Mouse (Mus musculus) forebrain, embryonic 12.5 days (tissue): Measurements from ENCODE around the gene Ccl20. TPM values are rescaled to one million over a fixed set of nuclear protein-coding genes. Genes with fewer than 3 reads are reported as not detected.

Source experiments
- ATAC-seq: fragments of 200-750 bp; cut with Nextera tagmentation; 2 replicates; pipeline ENCODE4 v1.8.0; 2017; ENCODE audit warnings: moderate TSS enrichment; ENCODE audit not compliant: low FRiP score
- H3K27ac ChIP-seq: fragments of 300-500 bp; sonication (generic); 2 replicates; pipeline ENCODE4 v1.5.1; 2016; ENCODE audit warnings: mild to moderate bottlenecking
- H3K27me3 ChIP-seq: fragments of 300-500 bp; sonication (generic); 2 replicates; pipeline ENCODE4 v1.6.1; 2016; ENCODE audit warnings: mild to moderate bottlenecking
- H3K36me3 ChIP-seq: fragments of 300-500 bp; sonication (generic); replicated peaks from 2 replicates; pipeline ENCODE4 v1.6.1; 2016; ENCODE audit warnings: mild to moderate bottlenecking
- H3K4me1 ChIP-seq: fragments of 300-500 bp; sonication (generic); 2 replicates; pipeline ENCODE4 v1.6.1; 2016
- H3K4me2 ChIP-seq: fragments of 300-500 bp; sonication (generic); 2 replicates; pipeline ENCODE4 v1.6.1; 2016; ENCODE audit warnings: mild to moderate bottlenecking, moderate library complexity
- H3K4me3 ChIP-seq: fragments of 300-500 bp; sonication (generic); replicated peaks from 2 replicates; pipeline ENCODE4 v1.5.1; 2016; ENCODE audit warnings: mild to moderate bottlenecking
- H3K9ac ChIP-seq: fragments of 300-500 bp; sonication (generic); 2 replicates; pipeline ENCODE4 v1.6.1; 2016; ENCODE audit warnings: mild to moderate bottlenecking
- H3K9me3 ChIP-seq: fragments of 300-500 bp; sonication (generic); 2 replicates; pipeline ENCODE4 v1.6.1; 2016
- WGBS: fragments of 180-500 bp; shearing (Covaris S2); methylation state at CpG from one replicate; pipeline ENCODE4 v1.1.7; 2016; 5-methylcytosine and 5-hydroxymethylcytosine counted together
- polyA plus RNA-seq: library from polyadenylated mRNA; unstranded; fragments of >200 nt; fragmentation: Nextera tagmentation; extraction: Ambion mirVana; gene quantifications from 2 replicates; pipeline ENCODE4 v1.2.1, GENCODE M21; 2016

Ccl20 gene
- not detected in 2 replicates for polyA plus RNA-seq

DNA sequence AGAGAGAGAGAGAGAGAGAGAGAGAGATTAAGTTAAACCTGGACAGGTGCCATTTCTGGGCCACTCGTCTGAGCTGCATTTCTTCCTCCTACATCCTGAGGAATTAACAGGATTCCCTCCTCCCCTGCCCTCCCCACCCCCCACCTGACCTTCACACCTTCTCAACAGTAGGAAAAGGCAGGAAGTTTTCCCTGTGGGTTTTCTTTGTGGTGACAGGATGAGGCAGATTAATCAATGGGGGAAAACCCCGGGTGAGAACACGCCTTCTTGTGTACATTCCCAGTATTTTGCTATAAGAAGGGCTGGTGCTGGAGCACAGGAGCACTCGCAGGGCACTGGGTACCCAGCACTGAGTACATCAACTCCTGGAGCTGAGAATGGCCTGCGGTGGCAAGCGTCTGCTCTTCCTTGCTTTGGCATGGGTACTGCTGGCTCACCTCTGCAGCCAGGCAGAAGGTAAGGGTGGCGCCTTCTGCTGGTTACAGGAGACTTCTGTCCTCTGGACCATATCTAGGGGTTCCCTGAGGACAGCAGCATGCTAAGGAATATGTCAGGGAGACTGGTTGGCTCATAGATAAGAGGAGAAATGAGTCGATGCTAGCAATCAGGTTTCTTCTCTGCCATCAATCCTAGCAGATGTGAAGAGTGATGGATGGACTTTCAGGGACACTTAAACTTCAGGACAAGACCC is at the start of gene Ccl20:
Gene Ccl20, plus strand, starts transcription at position 320 of the 691 bp plus-strand sequence.
- Histone ChIP-seq H3K9me3 (no peaks in the 10 kb centered on the region), H3K4me2 (no peak within 1 kb of the TSS), H3K4me1 (no peaks in the 10 kb centered on the region), H3K27ac (no peak within 1 kb of the TSS), H3K36me3 (no peaks in the 10 kb centered on the region), H3K4me3 (no peak within 1 kb of the TSS), H3K9ac (no peak within 1 kb of the TSS), H3K27me3 (no peaks in the 10 kb centered on the region)
- ATAC-seq: no peak
- WGBS: 55% methylated on average over 8 of the region's 8 CpGs

DNA sequence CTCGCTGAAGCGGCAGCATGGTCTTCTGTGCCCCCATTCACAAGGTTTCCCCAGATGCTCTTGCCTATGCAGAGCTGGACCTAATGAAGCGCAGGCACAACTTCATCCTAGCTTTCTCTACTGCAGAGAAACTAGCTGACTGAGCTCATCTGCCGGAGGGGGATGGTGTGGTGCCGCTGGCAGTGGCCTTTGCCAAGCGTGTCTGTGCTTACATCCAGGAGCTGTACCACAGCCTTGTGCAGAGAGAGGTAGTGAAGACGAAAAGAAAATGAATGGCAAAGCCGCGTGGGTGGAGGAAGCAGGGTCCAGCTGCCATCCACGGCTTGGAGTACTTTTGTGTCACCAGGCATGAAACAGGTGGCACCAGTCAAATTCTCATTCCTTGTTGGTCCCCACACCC is 49.4 kb upstream of the Ccl20 start:
- Histone ChIP-seq H3K4me1 (no peaks in the 10 kb centered on the region), H3K9ac (no peak overlapping the region), H3K27me3 (no peaks in the 10 kb centered on the region), H3K27ac (no peak overlapping the region), H3K4me3 (no peak overlapping the region), H3K9me3 (no peaks in the 10 kb centered on the region), H3K36me3 (no peaks in the 10 kb centered on the region), H3K4me2 (no peak overlapping the region)
- no peak for ATAC-seq
- WGBS: 90% methylated on average over 10 of the region's 10 CpGs

DNA sequence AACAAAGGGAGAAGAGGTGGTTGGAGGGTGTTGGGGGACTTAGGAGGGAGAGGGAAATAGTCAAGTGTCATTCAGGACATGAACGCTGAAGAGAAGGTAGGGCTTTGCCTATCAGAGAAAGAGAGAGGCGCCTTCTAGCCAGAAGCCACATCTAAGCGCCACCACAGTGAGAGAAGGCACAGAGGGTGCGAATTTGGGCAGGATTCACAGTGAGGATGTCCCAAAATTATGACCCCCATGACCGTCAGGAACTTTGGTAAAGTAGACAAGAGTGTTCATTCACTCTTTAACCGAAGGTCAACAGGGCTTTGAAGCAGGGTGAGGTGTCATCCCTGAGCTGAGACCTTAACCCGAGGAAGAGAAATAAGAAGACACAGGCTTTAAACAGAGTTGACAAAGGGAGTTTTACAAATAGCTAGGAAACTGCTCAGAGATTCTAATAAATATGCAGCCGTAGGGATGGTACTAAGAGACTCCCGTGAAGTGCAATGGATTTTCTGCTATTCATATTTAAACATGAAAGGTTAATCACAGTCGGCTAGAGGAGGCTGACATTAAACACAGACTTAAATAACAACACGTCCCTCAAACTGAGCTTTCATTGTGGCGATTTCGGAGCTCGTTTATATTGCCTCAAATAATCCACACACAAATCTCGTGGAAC is 40.9 kb upstream of the Ccl20 start:
- Histone ChIP-seq H3K4me3 (peak overlapping the region; percentile 22), H3K4me1 (peaks cover 4% of the 10 kb centered on the region), H3K9me3 (no peaks in the 10 kb centered on the region), H3K27ac (no peak overlapping the region), H3K27me3 (no peaks in the 10 kb centered on the region), H3K36me3 (no peaks in the 10 kb centered on the region), H3K9ac (no peak overlapping the region), H3K4me2 (peak overlapping the region; percentile 42)
- ATAC-seq: peak; percentile 17; the same call in 1 of the 2 replicates
- WGBS: 36% methylated on average over 15 of the region's 15 CpGs

DNA sequence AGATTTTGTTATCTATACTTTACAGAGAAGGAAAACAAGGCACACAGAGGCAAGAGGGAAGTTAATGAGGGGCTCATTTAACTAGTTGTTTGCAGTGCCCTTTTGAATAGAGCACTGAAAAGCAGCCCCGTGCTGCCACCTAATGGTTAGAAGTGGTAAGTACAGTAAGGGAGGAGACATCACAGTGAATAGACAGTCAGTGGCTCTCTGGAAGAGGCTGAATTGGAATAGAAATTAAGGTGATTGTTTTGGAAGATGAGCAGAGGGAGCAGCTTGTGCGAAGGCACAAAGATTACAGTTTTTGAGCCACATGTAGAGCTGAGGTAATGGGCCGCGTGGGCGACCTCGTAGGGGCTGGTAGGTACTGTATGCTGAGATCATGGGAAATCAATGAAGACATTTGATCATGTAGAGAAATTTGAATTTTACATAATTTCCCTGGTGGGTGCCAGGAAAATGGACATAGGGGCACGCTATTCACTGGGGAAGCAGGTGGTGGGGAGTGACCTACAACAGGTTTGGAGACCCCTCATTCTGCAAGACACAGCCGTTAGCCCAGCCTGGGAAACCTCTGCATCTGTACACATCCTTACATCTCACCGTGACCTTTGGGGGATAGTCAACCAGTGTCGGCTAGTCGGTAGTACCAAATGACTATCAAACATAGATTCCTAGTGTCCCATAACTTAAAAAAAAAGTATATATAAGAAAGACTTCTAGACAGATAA is 40.2 kb upstream of the Ccl20 start:
- no peak overlapping the region for H3K27ac ChIP-seq
- WGBS: 52% methylated on average over 11 of the region's 11 CpGs
- peaks cover 4% of the 10 kb centered on the region for H3K4me1 ChIP-seq
- no peaks in the 10 kb centered on the region for H3K9me3 ChIP-seq
- H3K4me3 ChIP-seq: peak overlapping the region; percentile 22
- H3K9ac ChIP-seq: no peak overlapping the region
- H3K36me3 ChIP-seq: no peaks in the 10 kb centered on the region
- ATAC-seq: peak; percentile 87
- H3K4me2 ChIP-seq: peak overlapping the region; percentile 42
- no peaks in the 10 kb centered on the region for H3K27me3 ChIP-seq

DNA sequence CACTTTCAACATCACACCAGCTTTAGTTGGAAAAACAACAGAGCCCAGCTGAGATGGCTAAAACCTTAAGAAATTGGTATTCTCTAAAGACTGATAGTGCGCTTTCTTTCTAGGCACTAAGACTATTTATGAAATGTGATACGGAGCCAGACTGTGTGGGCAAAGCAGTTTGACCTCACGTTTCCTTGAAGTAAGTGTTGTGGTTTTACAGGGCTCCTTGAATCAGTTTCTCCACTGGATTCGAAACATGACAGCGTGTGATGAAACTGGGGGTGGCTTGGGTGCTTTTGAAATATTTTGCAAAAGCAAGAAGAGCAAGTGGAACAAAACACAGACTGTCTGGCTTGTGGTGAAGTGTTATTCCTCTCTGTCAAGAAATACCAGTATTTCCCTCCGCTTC is 39.5 kb upstream of the Ccl20 start:
- no peak for ATAC-seq
- 88% methylated on average over 6 of the region's 6 CpGs for WGBS
- H3K27ac ChIP-seq: no peak overlapping the region
- H3K27me3 ChIP-seq: no peaks in the 10 kb centered on the region
- H3K9me3 ChIP-seq: no peaks in the 10 kb centered on the region
- no peak overlapping the region for H3K4me3 ChIP-seq
- no peak overlapping the region for H3K9ac ChIP-seq
- H3K4me1 ChIP-seq: peaks cover 4% of the 10 kb centered on the region
- no peaks in the 10 kb centered on the region for H3K36me3 ChIP-seq
- H3K4me2 ChIP-seq: no peak overlapping the region

DNA sequence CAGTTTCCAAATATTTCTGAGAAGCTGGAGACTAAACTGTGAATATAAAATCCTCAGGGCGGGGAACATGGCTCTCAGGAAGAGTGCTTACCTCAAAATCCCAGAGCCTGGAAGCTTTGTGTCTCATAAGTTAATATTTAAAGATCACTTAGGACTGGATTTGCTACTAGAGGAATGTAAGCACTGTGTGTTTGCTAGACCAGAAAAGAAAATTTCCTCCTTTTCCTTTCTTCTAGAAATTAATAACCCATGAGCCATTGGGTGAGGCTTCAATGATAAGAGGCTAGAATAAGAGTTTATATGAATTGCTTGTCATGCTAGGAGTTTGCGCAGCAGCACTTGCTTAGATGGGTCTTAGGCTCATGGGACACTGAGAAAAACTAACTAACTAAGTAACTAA is 31.8 kb upstream of the Ccl20 start:
- ATAC-seq: no peak
- no peak overlapping the region for H3K9ac ChIP-seq
- no peaks in the 10 kb centered on the region for H3K9me3 ChIP-seq
- no peaks in the 10 kb centered on the region for H3K27me3 ChIP-seq
- H3K4me2 ChIP-seq: no peak overlapping the region
- 92% methylated on average over 2 of the region's 2 CpGs for WGBS
- no peak overlapping the region for H3K27ac ChIP-seq
- no peaks in the 10 kb centered on the region for H3K36me3 ChIP-seq
- H3K4me1 ChIP-seq: no peaks in the 10 kb centered on the region
- no peak overlapping the region for H3K4me3 ChIP-seq

DNA sequence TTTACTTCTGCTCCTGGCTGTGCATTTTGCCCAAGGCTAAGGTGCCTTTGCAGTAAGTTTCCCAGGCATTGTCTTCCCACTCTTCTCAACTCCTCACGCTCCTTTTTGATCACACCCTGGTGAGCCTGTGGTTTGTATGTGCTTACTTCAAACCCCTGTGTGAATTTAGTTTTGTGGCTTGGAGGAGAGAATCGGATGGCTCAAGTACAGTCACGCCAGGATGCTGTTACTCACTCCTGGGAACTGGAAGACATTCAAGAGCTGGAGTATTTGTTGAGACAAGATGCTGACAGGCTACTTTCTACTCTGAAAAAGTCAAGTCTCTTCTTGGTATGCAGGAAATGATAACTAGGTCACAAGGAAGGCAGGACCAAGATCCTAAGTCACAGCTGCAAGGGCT is 25.3 kb upstream of the Ccl20 start:
- 76% methylated on average over 3 of the region's 3 CpGs for WGBS

DNA sequence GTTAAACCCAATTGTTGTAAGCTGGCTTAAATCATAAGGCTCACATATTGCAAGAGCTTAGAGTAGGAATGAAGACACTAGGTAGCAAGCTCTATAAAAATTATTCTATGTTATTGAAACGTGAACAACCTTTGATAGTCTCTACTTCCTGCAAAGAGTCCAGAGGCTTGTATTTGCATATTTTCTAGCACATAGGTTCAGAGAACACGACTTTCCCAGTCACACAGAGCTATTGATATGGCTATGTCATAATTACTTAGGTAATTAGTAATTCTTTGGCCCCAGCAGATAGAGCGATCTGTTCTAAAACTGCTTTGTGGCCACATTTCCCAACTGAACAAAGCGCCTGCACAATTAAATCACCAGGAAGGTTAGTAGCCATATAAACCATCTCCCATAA is 19.6 kb upstream of the Ccl20 start:
- Histone ChIP-seq H3K27me3 (no peaks in the 10 kb centered on the region), H3K4me1 (no peaks in the 10 kb centered on the region; the same call in 1 of the 2 replicates), H3K27ac (no peak overlapping the region), H3K36me3 (no peaks in the 10 kb centered on the region), H3K4me3 (no peak overlapping the region), H3K9ac (no peak overlapping the region), H3K4me2 (no peak overlapping the region), H3K9me3 (no peaks in the 10 kb centered on the region)
- 77% methylated on average over 4 of the region's 4 CpGs for WGBS
- no peak for ATAC-seq

More for the DNA sequence above, 25.3 kb upstream of the Ccl20 start:
- no peak overlapping the region for H3K4me2 ChIP-seq
- no peak overlapping the region for H3K9ac ChIP-seq
- H3K27me3 ChIP-seq: no peaks in the 10 kb centered on the region
- H3K27ac ChIP-seq: no peak overlapping the region
- no peaks in the 10 kb centered on the region for H3K4me1 ChIP-seq
- no peak for ATAC-seq
- H3K4me3 ChIP-seq: no peak overlapping the region
- no peaks in the 10 kb centered on the region for H3K9me3 ChIP-seq
- H3K36me3 ChIP-seq: no peaks in the 10 kb centered on the region

DNA sequence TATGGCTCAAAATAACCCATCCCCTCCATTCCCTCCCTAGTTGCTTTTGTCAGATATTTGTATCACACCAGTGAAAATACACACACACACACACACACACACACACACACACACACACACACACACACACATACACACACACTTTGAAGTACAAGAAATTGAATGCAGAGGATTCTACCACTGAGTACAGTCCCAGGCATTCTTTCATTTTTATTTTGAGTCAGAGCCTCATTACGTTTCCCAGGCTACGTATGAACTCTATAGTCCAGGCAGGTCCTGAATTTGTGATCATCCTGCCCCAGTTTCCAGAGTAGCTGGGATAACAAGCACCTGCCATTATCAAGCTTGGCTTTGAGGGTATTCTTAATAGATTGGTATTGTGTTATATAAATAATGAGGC is 17.4 kb upstream of the Ccl20 start:
- H3K36me3 ChIP-seq: no peaks in the 10 kb centered on the region
- no peak overlapping the region for H3K4me2 ChIP-seq
- no peak overlapping the region for H3K4me3 ChIP-seq
- no peaks in the 10 kb centered on the region; the same call in 1 of the 2 replicates for H3K4me1 ChIP-seq
- no peaks in the 10 kb centered on the region for H3K9me3 ChIP-seq
- no peak overlapping the region for H3K27ac ChIP-seq
- ATAC-seq: no peak
- no peak overlapping the region for H3K9ac ChIP-seq
- no peaks in the 10 kb centered on the region for H3K27me3 ChIP-seq
- WGBS: 62% methylated on average over 2 of the region's 2 CpGs

DNA sequence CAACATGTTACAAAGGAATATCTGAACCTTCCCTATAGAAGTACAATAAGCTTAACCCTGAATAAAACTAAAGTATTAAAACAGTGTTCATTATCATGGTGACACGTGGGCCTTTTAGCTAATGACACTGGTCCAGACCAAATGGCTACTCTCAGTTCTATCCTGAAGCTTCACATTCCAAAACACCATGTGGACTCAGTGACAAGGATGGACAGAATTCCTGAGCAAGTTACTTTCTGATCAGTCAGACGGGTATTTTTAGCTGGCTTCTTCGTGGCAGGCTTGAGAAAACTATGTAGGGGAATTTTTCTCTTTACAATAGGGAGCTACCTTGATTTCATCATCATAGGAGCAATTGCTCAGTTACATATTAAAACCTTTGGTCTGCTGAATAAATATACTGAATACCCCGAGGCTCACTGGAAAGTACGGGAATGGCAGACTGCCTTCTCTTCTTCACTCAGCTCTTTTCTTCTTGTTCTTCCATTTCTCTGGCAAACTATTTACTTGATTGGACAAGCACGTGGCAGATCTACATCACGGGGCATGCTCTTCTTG is 16.9 kb upstream of the Ccl20 start:
- H3K27ac ChIP-seq: no peak overlapping the region
- no peaks in the 10 kb centered on the region for H3K9me3 ChIP-seq
- H3K36me3 ChIP-seq: no peaks in the 10 kb centered on the region
- H3K4me2 ChIP-seq: no peak overlapping the region
- H3K9ac ChIP-seq: no peak overlapping the region
- no peaks in the 10 kb centered on the region for H3K27me3 ChIP-seq
- H3K4me3 ChIP-seq: no peak overlapping the region
- WGBS: 75% methylated on average over 7 of the region's 7 CpGs
- no peaks in the 10 kb centered on the region; the same call in 1 of the 2 replicates for H3K4me1 ChIP-seq
- ATAC-seq: no peak

DNA sequence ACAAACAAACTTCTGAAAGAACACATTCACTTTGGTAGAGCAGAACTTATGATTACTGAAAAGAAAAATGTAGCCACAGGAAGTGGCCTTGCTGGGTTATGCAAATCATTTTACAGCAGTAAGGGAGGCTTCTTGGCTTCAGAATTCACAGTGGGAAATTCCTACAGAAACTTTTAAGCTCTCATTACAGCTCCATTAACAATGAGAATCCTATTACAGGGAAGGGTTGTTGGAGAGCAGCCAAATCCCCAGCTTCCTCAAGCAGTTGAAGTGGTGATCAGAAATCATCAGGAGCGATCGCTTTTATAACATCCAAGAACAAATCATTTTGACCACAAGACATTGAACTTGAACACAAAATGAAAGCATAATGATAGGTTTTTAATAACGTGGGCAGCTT is 14.7 kb upstream of the Ccl20 start:
- H3K9me3 ChIP-seq: no peaks in the 10 kb centered on the region
- ATAC-seq: peak; percentile 39; the same call in 1 of the 2 replicates
- 31% methylated on average over 3 of the region's 3 CpGs for WGBS

DNA sequence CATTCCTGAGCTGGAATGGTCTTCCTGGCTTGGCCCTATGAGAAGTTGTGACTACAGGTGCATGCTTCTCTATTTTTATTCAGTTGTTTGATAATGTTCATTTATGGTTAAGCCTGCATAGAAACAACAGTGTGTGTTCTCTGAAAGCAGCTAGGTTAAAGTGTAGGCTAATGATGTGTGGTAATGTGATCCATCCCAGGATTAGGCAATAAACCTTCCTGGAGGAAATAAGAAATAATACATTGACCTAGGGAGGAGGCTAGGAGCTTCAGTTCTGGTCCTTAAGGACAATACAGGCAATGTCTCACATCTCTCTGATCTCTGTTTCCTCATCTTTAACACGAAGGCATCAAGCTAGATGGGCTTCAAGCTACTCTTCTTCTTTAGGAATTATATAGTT is 11.1 kb upstream of the Ccl20 start:
- Histone ChIP-seq H3K9me3 (no peaks in the 10 kb centered on the region), H3K27ac (no peak overlapping the region), H3K4me3 (no peak overlapping the region), H3K4me1 (no peaks in the 10 kb centered on the region; the same call in 1 of the 2 replicates), H3K36me3 (no peaks in the 10 kb centered on the region), H3K27me3 (no peaks in the 10 kb centered on the region), H3K4me2 (no peak overlapping the region), H3K9ac (no peak overlapping the region)
- 69% methylated on average over 1 of the region's 1 CpGs for WGBS
- no peak for ATAC-seq

More for the DNA sequence above, 14.7 kb upstream of the Ccl20 start:
- no peaks in the 10 kb centered on the region for H3K27me3 ChIP-seq
- no peaks in the 10 kb centered on the region for H3K36me3 ChIP-seq
- H3K9ac ChIP-seq: no peak overlapping the region
- no peak overlapping the region for H3K27ac ChIP-seq
- H3K4me2 ChIP-seq: no peak overlapping the region
- H3K4me3 ChIP-seq: no peak overlapping the region
- H3K4me1 ChIP-seq: no peaks in the 10 kb centered on the region; the same call in 1 of the 2 replicates
